Mouse (Mus musculus) lung, adult 2 months (tissue): Measurements from ENCODE around the gene Naxd. TPM values are rescaled to one million over a fixed set of nuclear protein-coding genes. Genes with fewer than 3 reads are reported as not detected.
"Not testable (repeated sequence)": the region's sequence is repeated elsewhere in the genome, so short reads cannot be mapped to it uniquely, and the experiment has no call there.

ENCODE experiments used
- DNase-seq: peaks from one replicate; pipeline ENCODE4 v3.0.0; 2022
- H3K4me1 ChIP-seq: fragments of 200-500 bp; 2 replicates; pipeline ENCODE4 v1.6.1; 2011; ENCODE audit warnings: low read length; ENCODE audit not compliant: control insufficient read depth, insufficient read depth
- H3K4me3 ChIP-seq: fragments of 200-500 bp; replicated peaks from 2 replicates; pipeline ENCODE3; 2011; ENCODE audit warnings: low read depth, mild to moderate bottlenecking, control low read depth, low read length; ENCODE audit errors: extremely low read depth
- CTCF ChIP-seq: fragments of 200-500 bp; IDR thresholded peaks from 2 replicates; pipeline ENCODE4 v1.5.1; 2011; ENCODE audit warnings: mild to moderate bottlenecking, low read length, control low read depth; ENCODE audit not compliant: insufficient read depth
- POLR2A ChIP-seq: fragments of 200-500 bp; IDR thresholded peaks from 2 replicates; pipeline ENCODE4 v1.6.1; 2011; ENCODE audit warnings: low read depth, mild to moderate bottlenecking, control low read depth, low read length, borderline replicate concordance; ENCODE audit errors: extremely low read depth
- WGBS: fragments of 180-500 bp; shearing (Covaris S2); methylation state at CpG from one replicate; pipeline ENCODE4 v1.1.7; 2018; 5-methylcytosine and 5-hydroxymethylcytosine counted together
- polyA plus RNA-seq: library from polyadenylated mRNA; depleted of rRNA; stranded (reverse); fragments of >200 nt; gene quantifications from 2 replicates; pipeline ENCODE4 v1.2.3, GENCODE M21; 2012

The Naxd gene
- polyA plus RNA-seq, 1 experiment: 142 TPM

GRCm38 (mm10) chr8:11457981-11458836, 39.1 kb upstream of the Naxd start:
- DNase-seq: no peak
- Histone ChIP-seq H3K4me1 (peaks cover 9% of the 10 kb centered on the region), H3K4me3 (no peak overlapping the region)
- no peak for TF ChIP-seq CTCF
- no peak for TF ChIP-seq POLR2A
- WGBS: 35% methylated on average over 12 of the region's 12 CpGs

- Histone ChIP-seq H3K4me3 (no peak overlapping the region), H3K4me1 (peaks cover 9% of the 10 kb centered on the region)
- no peak for TF ChIP-seq CTCF
- TF ChIP-seq POLR2A: no peak
- DNase-seq: no peak
- WGBS: 24% methylated on average over 5 of the region's 5 CpGs
Observed at GRCm38 (mm10) chr8:11459016-11459415, 38.3 kb upstream of the Naxd start.

GRCm38 (mm10) chr8:11460934-11461333, 36.4 kb upstream of the Naxd start:
- H3K4me1 ChIP-seq: peaks cover 13% of the 10 kb centered on the region
- H3K4me3 ChIP-seq: no peak overlapping the region
- 27% methylated on average over 2 of the region's 2 CpGs for whole genome bisulfite sequencing
- DNase-seq: no peak
- no peak for TF ChIP-seq CTCF
- no peak for TF ChIP-seq POLR2A

GRCm38 (mm10) chr8:11461847-11462246, 35.5 kb upstream of the Naxd start:
- TF ChIP-seq POLR2A (no peak), CTCF (no peak)
- WGBS: 50% methylated on average over 2 of the region's 2 CpGs
- Histone ChIP-seq H3K4me3 (no peak overlapping the region), H3K4me1 (peaks cover 13% of the 10 kb centered on the region)
- DNase-seq: no peak

GRCm38 (mm10) chr8:11462641-11463040, 34.7 kb upstream of the Naxd start:
- 93% methylated on average over 4 of the region's 4 CpGs for WGBS
- H3K4me1 ChIP-seq: peaks cover 12% of the 10 kb centered on the region
- no peak for DNase-seq
- H3K4me3 ChIP-seq: no peak overlapping the region
- no peak for TF ChIP-seq POLR2A

GRCm38 (mm10) chr8:11463541-11463888, 33.8 kb upstream of the Naxd start:
- Histone ChIP-seq H3K4me3 (no peak overlapping the region), H3K4me1 (peaks cover 6% of the 10 kb centered on the region)
- WGBS: 67% methylated on average over 2 of the region's 2 CpGs
- no peak for DNase-seq
- TF ChIP-seq CTCF: no peak
- TF ChIP-seq POLR2A: no peak

GRCm38 (mm10) chr8:11463889-11464706, 33.2 kb upstream of the Naxd start:
- DNase-seq: no peak
- H3K4me3 ChIP-seq: no peak overlapping the region
- 51% methylated on average over 12 of the region's 12 CpGs for WGBS
- peaks cover 5% of the 10 kb centered on the region for H3K4me1 ChIP-seq
- TF ChIP-seq POLR2A (no peak), CTCF (no peak)

- no peak for DNase-seq
- no peak overlapping the region for H3K4me3 ChIP-seq
- TF ChIP-seq POLR2A (no peak), CTCF (no peak)
- H3K4me1 ChIP-seq: peaks cover 4% of the 10 kb centered on the region; the same call in 1 of the 2 replicates
- WGBS: 67% methylated on average over 3 of the region's 3 CpGs
Observed at GRCm38 (mm10) chr8:11464707-11464964, 32.7 kb upstream of the Naxd start.

GRCm38 (mm10) chr8:11465619-11466018, 31.7 kb upstream of the Naxd start:
- peaks cover 4% of the 10 kb centered on the region; the same call in 1 of the 2 replicates for H3K4me1 ChIP-seq
- no peak for TF ChIP-seq POLR2A
- no peak for TF ChIP-seq CTCF
- no peak overlapping the region for H3K4me3 ChIP-seq
- WGBS: 87% methylated on average over 4 of the region's 4 CpGs
- no peak for DNase-seq

- DNase-seq, H3K4me3 ChIP-seq, H3K4me1 ChIP-seq: not testable (repeated sequence)
- WGBS: 91% methylated on average over 5 of the region's 5 CpGs
Observed at GRCm38 (mm10) chr8:11466528-11466927, 30.8 kb upstream of the Naxd start.
